Mouse (Mus musculus) left cerebral cortex, postnatal 36 days (tissue): Measurements from ENCODE around the gene Hook2. TPM values are rescaled to one million over a fixed set of nuclear protein-coding genes. Genes with fewer than 3 reads are reported as not detected.

Source experiments
- DNase-seq, 2 experiments: peaks; one replicate each; pipeline ENCODE4 v3.0.0; 2021 to 2022; ENCODE audit warnings: low spot score in 2 of 2, mixed read lengths in 1 of 2
- intact Hi-C: fragments of 180-260 bp; cut with DNase I; formaldehyde crosslinking; loops from one replicate; pipeline ENCODE4 v1.15.1; 2025
- total RNA-seq, 2 experiments: library from RNA; stranded (reverse); gene quantifications; 2 replicates each; pipeline ENCODE4 v1.2.3; 2021

The Hook2 gene
- total RNA-seq, 2 experiments from 2014 or later: 8.2 to 10.0 TPM

- intact Hi-C loops: loop anchor here (5.0 kb wide), 1 partner anchor 37 kb away; no protein-coding TSS in a partner anchor
- no peak for DNase-seq
Measured at GRCm38 (mm10) chr8:84970135-84970790, 20.1 kb upstream of the Hook2 start.

GRCm38 (mm10) chr8:84970913-84971312 is 19.5 kb upstream of the Hook2 start:
- no peak for DNase-seq
- intact Hi-C loops: loop anchor here (5.0 kb wide), 1 partner anchor 36 kb away; no protein-coding TSS in a partner anchor

- no peak for DNase-seq
- intact Hi-C loops: loop anchor here (5.0 kb wide), 1 partner anchor 34 kb away; no protein-coding TSS in a partner anchor
Measured at GRCm38 (mm10) chr8:84973079-84973478, 17.3 kb upstream of the Hook2 start.

GRCm38 (mm10) chr8:84973803-84974542 is 16.4 kb upstream of the Hook2 start:
- no peak for DNase-seq
- intact Hi-C loops: loop anchor here (5.0 kb wide), 1 partner anchor 33 kb away; no protein-coding TSS in a partner anchor

GRCm38 (mm10) chr8:84974543-84975142 is 15.8 kb upstream of the Hook2 start:
- intact Hi-C loops: loop anchor here (1.0 to 5.0 kb wide), 3 partner anchors 16 to 53 kb away; partner anchors contain the start of genes Asna1, Hook2 and Trir
- DNase-seq: no peak

- DNase-seq: peak in 1 of 2 experiments; percentile 54
- intact Hi-C loops: loop anchor here (1.0 to 5.0 kb wide), 2 partner anchors 15 to 52 kb away; partner anchors contain the start of genes Asna1, Hook2 and Trir
Measured at GRCm38 (mm10) chr8:84975434-84975833, 15.0 kb upstream of the Hook2 start.

- DNase-seq: peak; percentile 96
- intact Hi-C loops: loop anchor here (5.0 kb wide), 1 partner anchor 51 kb away; the partner anchor contains the start of genes Asna1 and Trir
Measured at GRCm38 (mm10) chr8:84976031-84976762, 14.2 kb upstream of the Hook2 start.

GRCm38 (mm10) chr8:84976763-84977434 is 13.5 kb upstream of the Hook2 start:
- DNase-seq: no peak
- intact Hi-C loops: loop anchor here (5.0 kb wide), 1 partner anchor 50 kb away; the partner anchor contains the start of genes Asna1 and Trir

GRCm38 (mm10) chr8:84977435-84978247 is 12.8 kb upstream of the Hook2 start:
- intact Hi-C loops: loop anchor here (1.0 to 5.0 kb wide), 2 partner anchors 9 to 50 kb away; partner anchors contain the start of genes Asna1 and Trir
- peak; percentile 65 to 80 for DNase-seq

GRCm38 (mm10) chr8:84978248-84978940 is 12.0 kb upstream of the Hook2 start, which contains the start of gene Junb:
Gene Junb (minus strand): TSS chr8:84978718.
- intact Hi-C loops: loop anchor here (1.0 to 5.0 kb wide), 2 partner anchors 8 to 49 kb away; partner anchors contain the start of genes Asna1 and Trir
- DNase-seq: peak; percentile 96 to 98

GRCm38 (mm10) chr8:84979599-84980421 is 10.6 kb upstream of the Hook2 start:
- DNase-seq: peak; percentile 92 to 93
- intact Hi-C loops: loop anchor here (5.0 kb wide), 1 partner anchor 47 kb away; the partner anchor contains the start of genes Asna1 and Trir

- DNase-seq: no peak
- intact Hi-C loops: no loop called here
Measured at GRCm38 (mm10) chr8:84980622-84981358, 9.6 kb upstream of the Hook2 start.

- intact Hi-C loops: no loop called here
- DNase-seq: no peak
Measured at GRCm38 (mm10) chr8:84981644-84982498, 8.5 kb upstream of the Hook2 start.

GRCm38 (mm10) chr8:84982499-84983011 is 7.8 kb upstream of the Hook2 start:
- intact Hi-C loops: no loop called here
- no peak for DNase-seq
